Mouse (Mus musculus) cerebellum, adult 2 months (tissue): ENCODE data around the gene Dpp6.

Experiments used
- CTCF ChIP-seq: fragments of 200-500 bp; IDR thresholded peaks from 2 replicates; pipeline ENCODE4 v1.5.1; 2011; ENCODE audit warnings: low read depth, mild to moderate bottlenecking, control low read depth, low read length, moderate library complexity, borderline replicate concordance; ENCODE audit not compliant: insufficient read depth
- POLR2A ChIP-seq: fragments of 200-500 bp; IDR thresholded peaks from 2 replicates; pipeline ENCODE4 v1.6.1; 2011; ENCODE audit warnings: low read length, control low read depth, borderline replicate concordance; ENCODE audit not compliant: insufficient read depth

DNA sequence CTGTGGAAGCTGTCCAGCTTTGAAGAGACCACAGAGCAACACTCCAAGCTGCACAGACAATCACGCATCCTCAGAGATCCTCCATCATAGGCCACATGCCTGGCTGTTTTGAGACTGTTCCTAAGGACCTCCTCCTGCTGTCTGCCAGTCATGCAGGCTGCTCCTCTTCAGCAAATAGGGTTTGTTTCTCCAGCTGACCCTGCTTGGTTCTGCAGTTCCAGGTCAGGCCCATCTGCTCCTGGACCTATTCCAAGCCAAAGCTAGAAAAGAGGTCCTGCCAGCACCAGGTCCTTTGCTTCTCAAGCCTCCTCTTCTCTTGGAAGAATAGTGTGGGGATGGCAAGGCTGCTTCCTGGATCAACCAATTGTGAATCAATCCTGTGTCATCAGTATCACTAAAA, 556.9 kb downstream of the Dpp6 start:
- TF ChIP-seq CTCF (no peak), POLR2A (no peak)
